Mouse (Mus musculus) G1E-ER4 (cell line): ENCODE measurements around the gene Trpm1. TPM values are rescaled to one million over a fixed set of nuclear protein-coding genes. Genes with fewer than 3 reads are reported as not detected.

ENCODE experiments used
- GATA1 ChIP-seq: IDR thresholded peaks from one replicate; pipeline ENCODE4 v1.8.0; 2012; ENCODE audit warnings: low read length, inconsistent platforms
- polyA plus RNA-seq: library from polyadenylated mRNA; stranded (reverse); fragments of >175 nt; gene quantifications from 2 replicates; pipeline ENCODE4 v1.2.3, GENCODE M21; 2012

The Trpm1 gene
- polyA plus RNA-seq, 1 experiment: not detected

DNA sequence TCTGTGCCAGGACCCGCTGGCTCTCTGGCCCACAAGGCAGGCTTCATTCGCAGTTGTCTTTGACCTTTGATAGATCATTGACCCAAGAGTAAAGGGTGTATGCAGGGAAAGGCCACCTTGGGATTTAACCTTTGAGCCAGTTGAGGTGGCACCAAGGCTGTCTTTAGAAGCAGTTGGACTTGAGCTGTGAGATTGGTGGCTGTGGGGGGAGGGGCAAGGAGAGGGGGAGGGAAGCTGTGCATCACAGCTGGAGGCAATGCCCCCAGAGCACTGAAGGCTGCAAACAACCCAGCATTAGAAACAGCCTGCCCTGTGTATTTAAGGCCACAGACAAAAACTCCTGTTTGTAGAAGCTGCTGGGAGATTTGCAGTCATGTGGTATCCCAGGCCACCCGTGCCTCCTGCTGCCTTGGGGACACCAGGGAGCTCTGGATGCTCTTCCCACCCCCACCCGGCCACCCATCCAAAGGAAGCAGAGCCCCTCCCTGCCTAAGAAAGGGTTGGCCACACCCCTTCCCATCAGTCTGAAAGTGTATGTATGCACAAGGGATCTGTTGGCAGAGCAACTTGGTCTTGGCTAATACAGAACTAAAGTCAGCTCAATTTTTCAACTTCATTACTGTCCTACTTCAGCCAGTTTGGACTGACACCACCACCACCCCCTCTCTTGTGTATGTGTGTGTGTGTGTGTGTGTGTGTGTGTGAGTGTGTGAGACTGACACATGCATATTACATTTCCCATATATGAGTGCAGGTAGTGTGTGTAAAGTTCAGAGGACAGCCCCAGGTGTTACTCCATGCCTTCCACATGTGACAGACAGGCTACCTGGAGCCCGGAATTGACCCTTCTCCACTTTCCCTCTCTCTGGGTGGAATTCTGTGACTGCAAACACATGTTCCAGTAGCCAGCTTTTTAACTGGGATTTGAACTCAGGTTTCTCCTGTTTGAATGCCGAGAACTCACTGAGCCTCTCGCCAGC, 6.3 kb downstream of the Trpm1 start:
- TF ChIP-seq GATA1: no peak

DNA sequence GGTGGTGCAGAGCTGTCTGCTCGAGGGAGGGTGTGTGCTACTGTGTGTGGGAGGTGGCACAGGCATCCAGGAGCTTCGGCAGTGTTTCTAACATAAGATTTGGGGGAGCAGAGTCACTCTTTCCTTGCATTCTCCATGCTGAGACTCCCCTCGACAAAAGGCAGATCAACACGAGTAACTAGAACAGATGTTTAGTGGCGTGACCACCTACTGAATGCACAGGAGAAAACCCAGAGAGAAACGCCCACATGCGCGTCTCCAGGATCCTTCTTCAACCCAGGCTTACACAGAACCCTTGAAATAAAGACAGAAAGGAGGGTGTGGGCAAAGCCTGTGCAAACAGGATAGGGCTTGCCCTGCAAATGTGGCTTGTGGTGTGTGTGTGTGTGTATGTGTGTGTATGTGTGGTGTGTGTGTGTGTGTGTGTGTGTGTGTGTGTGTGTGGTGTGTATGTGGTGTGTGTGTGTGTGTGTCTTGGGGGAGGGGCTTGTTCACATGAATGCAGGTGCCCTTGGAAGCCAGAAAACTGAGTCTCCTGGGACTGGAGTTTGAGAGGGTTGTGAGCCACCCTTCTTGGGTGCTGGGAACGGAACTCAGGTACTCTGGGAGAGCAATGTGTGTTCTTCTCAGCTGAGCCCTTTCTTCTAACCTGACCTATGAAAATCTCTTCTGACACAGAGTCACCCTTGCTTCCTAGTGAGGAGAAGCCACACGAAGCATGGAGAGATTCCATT, 7.3 kb downstream of the Trpm1 start:
- no peak for TF ChIP-seq GATA1

DNA sequence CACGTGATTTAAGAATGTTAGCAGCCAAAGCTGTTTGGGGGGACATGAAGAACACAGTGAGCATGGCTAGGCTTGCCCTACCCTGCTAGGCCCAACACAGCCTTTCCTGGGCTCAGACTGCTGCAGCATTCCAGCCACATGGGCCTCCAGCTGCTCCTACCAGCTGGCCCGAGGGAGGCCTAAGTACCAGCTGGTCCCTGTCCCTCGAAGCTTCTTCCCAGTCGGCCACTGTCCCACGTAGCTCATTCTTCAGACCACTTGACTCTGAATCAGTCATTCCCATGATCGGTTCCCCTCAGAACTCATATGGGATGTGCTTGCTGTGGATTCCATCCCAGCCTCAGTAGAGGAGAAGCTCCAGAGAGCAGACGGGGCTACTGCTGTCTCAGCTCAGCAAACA, 8.4 kb downstream of the Trpm1 start:
- no peak for TF ChIP-seq GATA1

DNA sequence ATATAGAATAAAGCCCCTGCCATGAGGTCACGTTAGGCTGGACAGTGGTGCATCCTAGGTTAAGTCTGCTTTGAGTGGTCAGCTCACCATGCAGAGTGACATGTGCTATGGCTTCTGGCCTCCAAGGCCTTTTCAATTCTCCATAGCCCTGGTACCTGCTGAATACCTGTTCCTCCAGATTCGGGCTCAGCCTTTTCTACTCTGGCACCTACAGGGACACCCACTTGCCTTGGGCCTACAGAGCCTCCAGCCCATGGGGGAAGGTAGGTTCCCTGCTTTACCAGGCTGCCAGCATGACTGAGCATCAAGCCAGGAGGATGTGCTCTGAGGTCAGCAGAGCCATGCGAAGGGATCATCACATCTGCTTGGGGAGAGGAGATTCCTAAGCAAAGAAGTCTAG, 9.5 kb downstream of the Trpm1 start:
- no peak for TF ChIP-seq GATA1

DNA sequence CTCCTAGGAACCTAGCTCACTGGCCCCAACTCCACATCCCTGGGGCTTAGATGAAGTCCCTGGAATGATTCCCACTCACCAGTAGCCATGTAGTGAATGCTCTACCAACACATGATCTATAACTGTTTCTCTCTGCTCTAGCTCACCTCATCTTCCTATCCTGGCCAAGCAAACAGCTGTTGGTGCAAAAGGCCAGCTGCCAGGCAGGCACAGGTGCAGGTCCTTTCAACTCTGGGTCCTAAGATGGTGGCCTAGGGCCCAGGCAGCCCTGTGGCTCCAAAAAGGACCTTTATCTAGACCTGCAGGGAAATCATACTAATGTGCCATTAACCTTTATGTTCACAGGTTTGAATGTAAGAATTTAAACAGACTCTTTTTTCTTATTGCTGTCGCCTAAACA, 10.3 kb downstream of the Trpm1 start:
- TF ChIP-seq GATA1: no peak

DNA sequence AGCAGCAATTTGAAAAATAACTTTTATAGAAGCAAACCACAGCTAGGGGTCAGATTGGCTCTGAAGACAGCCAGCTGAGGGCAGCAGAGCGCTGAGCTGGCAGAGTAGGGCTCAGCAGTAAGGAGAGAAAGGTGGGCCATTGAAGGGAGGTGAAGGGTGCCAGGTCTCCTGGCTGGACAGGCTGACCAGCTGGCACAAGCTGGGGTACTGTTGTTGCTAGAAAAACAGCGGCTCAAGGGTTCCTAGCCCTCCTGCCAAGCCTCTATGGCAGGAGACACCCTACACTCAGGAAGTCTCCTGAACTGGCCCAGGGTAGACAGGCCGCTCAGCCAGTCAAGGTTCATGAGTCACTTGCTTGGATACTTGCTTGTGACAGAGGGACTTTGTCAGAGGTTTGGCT, 11.4 kb downstream of the Trpm1 start:
- TF ChIP-seq GATA1: no peak

DNA sequence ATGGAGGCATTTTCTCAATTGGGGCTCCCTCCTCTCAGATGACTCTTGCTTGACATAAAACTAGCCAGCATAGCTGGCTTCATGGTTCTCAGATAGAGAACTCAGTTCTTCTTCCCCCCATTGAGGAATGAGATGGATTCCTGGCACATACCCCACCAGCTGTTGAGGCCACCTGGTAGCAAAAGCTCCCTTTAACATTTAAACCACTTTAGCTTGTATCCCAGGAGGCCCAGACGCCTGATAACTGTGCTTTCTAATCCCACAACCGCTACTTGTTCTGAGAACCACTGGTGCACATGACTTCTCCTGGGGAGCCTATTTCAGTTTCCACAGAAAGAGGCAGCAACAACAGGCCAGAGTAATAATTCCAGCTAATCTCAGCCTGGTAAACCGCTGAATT, 12.4 kb downstream of the Trpm1 start:
- TF ChIP-seq GATA1: no peak

DNA sequence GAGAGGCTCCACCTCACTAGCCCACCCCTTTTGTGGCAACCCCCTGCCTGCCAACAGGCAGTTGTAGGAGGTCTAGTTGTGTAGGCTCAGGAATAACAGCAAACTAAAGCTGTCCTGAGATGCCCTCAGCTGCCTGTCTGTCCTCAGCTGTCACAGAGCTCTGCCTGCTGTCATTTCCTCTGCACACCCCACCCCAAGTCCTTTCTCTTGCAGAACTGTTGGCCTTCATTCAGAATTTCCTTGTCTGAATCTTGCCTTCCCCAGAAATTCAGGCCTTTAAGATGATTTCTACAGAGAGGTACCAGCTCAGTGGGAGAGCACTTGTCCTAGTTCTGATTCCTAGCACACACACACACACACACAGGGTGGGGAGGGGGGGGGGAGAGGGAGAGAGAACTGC, 13.1 kb downstream of the Trpm1 start:
- no peak for TF ChIP-seq GATA1

DNA sequence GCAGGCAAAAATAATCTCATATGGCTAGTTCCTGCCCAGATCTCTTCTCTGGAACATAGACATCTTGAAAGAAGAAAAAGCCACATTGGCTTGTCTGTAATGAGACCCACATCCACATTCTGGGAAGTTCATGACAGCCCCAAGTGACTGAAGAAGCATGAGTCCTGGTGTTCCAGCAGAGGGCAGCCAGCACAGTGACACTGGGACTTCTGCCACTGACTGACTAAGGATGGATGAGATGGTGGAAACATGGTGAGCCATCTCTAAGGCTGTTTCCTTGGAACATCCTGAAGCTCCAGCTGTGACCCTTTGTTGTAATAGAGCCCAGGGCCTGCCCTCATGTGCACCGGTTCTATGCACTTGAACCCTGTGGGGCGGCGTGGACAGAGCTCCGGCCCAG, 25.7 kb downstream of the Trpm1 start:
- TF ChIP-seq GATA1: no peak

DNA sequence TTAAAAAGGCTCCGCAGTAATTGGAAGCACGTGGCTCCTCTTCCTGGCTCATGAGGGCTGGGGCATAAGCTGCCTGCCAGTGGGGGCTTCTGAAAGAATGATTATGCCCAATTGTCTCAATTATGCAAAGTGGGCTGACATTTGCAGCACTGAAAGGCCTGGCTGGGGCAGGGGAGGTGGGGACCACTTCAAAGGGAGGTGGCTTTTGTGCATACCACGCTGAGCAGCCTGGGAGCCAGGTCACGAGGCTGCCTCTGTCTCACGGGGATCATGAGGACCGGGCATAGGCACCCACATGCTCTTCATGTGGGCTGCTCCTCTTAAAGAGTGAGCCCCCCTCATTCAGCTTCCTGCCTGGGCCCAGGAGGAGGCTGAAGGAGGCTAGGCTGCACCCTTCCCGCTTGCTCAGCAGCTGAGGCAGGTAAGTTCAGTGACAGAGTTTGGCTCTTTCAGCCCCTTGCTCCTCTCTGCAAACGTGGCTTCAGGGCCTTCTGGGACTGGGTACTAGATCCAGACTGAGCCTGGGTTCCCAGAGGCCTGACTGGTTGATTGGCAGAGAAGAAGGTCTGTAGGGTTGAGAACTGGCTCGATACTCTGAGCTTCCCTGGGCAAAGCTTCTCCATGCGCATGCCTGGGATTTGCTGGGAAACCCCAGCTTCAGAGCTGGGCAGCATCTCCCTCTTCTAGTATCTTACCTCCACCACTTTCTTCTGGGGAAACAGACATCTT, 31.7 kb downstream of the Trpm1 start:
- no peak for TF ChIP-seq GATA1

DNA sequence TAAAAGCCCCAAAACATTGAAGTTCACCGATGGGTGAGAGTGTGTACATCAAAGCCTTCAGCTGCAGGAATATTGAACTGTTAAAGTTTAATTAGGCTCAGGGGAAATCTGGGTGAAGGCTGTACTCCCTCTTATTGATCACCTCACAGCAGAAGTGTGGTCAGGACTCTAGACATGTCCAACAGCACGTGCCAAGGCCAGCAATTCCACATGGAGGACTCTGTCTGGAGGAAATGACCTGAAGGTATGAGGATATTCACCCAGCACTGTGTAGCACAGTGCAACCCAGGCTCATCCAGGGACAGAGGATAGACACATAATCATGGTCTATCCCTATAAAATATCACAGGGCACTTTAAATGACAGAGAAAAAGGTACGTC, 32.3 kb downstream of the Trpm1 start:
- TF ChIP-seq GATA1: no peak

DNA sequence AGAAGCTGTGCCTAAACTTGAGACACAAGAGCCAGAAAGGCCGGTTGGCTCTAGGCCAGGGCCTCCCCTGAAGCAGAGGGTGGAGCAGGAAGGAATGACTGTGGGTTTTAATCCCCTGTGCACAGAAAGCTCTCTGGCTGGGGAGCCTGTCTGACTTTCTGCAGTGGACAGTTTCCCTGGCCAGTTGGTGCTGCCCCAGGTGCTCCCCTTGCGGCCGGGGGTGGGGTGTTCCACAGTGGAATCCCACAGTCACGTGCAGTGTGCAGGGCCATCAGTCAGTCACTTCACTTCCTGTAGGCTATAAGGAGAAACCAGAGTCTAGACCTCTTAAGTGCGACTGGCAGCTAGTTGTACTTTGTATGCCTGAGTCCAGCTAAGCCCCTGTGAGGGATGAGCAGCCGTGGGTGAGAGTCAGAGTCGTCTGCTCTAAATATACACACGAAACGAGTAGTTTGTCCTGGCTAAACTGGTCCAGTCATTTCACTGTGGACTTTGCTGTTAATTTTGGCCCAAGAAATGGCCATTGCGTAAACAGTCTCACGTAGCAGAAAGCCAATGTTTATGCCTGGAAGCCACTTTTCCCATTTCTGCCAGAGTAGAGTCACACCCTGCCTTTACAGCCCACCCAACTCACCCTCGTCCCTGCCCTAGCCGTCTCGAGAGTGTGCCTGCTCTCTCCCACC, 38.8 kb downstream of the Trpm1 start:
- no peak for TF ChIP-seq GATA1

DNA sequence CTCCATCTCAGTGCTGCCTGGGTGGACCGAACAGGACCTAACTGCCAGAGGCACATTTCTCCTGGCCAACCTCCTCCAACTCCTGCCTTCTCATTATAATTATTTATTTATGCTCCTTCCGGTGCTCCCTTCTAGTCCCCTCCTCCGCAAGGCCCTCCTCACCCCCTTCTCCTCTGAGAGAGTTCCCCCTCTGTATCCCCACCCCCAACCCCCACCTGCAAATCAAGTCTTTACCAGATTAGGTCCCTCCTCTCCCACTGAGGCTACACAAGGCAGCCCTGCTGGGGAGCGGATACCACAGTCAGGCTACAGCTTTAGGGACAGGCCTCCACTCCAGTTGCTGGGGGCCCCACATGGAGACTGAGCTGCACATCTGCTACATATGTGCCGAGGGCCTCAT, 39.8 kb downstream of the Trpm1 start:
- TF ChIP-seq GATA1: no peak

DNA sequence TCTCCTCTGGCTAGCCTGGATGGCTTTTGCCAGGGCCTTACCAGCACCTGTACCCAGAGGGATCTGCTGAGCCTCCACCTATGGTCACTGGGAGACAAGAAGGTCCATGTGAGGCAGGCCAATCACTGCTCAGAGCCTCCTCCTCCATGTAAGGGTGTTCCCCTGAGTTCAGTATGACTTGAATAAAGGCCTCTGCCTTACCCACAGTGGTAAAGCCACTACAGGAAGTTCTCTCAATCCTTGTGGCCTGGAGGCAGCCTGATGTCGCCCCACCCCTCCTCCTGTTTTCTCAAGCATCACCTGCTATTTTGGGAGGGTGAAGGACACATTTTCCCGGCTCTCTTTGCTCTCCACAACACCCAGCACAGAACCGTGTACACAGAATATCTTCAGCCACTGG, 42.5 kb downstream of the Trpm1 start:
- no peak for TF ChIP-seq GATA1

DNA sequence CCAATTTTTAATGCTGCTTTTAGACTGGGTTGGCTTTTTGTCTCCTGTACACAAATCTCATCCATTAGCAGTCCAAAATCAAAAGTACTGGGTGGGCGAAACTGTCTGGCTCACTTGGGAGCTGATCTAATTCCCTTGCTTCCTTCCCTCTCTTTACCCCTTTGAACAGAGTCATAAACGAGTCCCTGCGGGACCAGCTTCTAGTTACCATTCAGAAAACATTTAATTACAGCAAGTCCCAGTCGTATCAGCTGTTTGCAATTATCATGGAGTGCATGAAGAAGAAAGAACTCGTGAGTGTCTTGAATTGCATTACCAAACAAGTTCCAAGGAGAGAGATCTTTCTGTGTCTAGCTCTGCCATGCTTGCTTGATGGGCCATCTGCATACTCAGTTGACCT, 55.1 kb downstream of the Trpm1 start:
- TF ChIP-seq GATA1: no peak
